Mouse (Mus musculus) common myeloid progenitor, adult 5-6 weeks (primary cell): ENCODE data around the gene Nrip2. TPM values are rescaled to one million over a fixed set of nuclear protein-coding genes. Genes with fewer than 3 reads are reported as not detected.

ENCODE experiments used
- ATAC-seq: replicated peaks from 2 replicates; pipeline ENCODE4 v1.8.0; 2016; ENCODE audit warnings: low read depth, mild to moderate bottlenecking, moderate TSS enrichment, inconsistent platforms; ENCODE audit not compliant: poor library complexity, severe bottlenecking
- total RNA-seq: library from RNA; stranded (forward); fragments of 200-1000, 187-1606 nt; gene quantifications from 2 replicates; pipeline ENCODE4 v1.2.3, GENCODE M21; 2017

Nrip2 gene
- total RNA-seq, 1 experiment from 2014 or later, result under 0.01 TPM

- peak; percentile 36 for ATAC-seq
These were observed 36.4 kb downstream of the Nrip2 start for GRCm38 (mm10) chr6:128435474-128435873.

GRCm38 (mm10) chr6:128436356-128437005, 37.4 kb downstream of the Nrip2 start:
- no peak for ATAC-seq

GRCm38 (mm10) chr6:128437288-128437687, 38.2 kb downstream of the Nrip2 start:
- no peak for ATAC-seq

- peak; percentile 34 for ATAC-seq
These were observed 38.7 kb downstream of the Nrip2 start for GRCm38 (mm10) chr6:128437731-128438316.

GRCm38 (mm10) chr6:128438317-128438870, 39.3 kb downstream of the Nrip2 start, which contains the start of gene Fkbp4:
Gene Fkbp4 (minus strand): TSS chr6:128438677.
- peak; percentile 73 for ATAC-seq

- ATAC-seq, result no peak
These were observed 39.8 kb downstream of the Nrip2 start for GRCm38 (mm10) chr6:128438871-128439341.

- ATAC-seq, result peak; percentile 11; the same call in 1 of the 2 replicates
These were observed 41.1 kb downstream of the Nrip2 start for GRCm38 (mm10) chr6:128440238-128440637.

GRCm38 (mm10) chr6:128445761-128446535, 46.9 kb downstream of the Nrip2 start:
- ATAC-seq, result peak; percentile 88

GRCm38 (mm10) chr6:128447063-128447462, 48.0 kb downstream of the Nrip2 start:
- ATAC-seq, result no peak

- ATAC-seq, result no peak
These were observed 56.9 kb downstream of the Nrip2 start for GRCm38 (mm10) chr6:128455835-128456605.

GRCm38 (mm10) chr6:128457186-128457585, 58.1 kb downstream of the Nrip2 start:
- ATAC-seq, result no peak

GRCm38 (mm10) chr6:128460321-128460720, 61.2 kb downstream of the Nrip2 start:
- no peak for ATAC-seq

GRCm38 (mm10) chr6:128460729-128461503, 61.8 kb downstream of the Nrip2 start:
- no peak for ATAC-seq

- no peak for ATAC-seq
These were observed 62.5 kb downstream of the Nrip2 start for GRCm38 (mm10) chr6:128461606-128462005.

- no peak for ATAC-seq
These were observed 65.9 kb downstream of the Nrip2 start for GRCm38 (mm10) chr6:128464996-128465395.
